Mouse (Mus musculus) myocyte (in vitro differentiated cells): ENCODE measurements around the gene Atp5h. TPM values are rescaled to one million over a fixed set of nuclear protein-coding genes. Genes with fewer than 3 reads are reported as not detected.

Experiments used
- H3K27me3 ChIP-seq: one replicate; pipeline ENCODE4 v1.6.1; 2011; ENCODE audit not compliant: control insufficient read depth, insufficient read depth, insufficient read length
- H3K36me3 ChIP-seq: one replicate; pipeline ENCODE4 v1.6.1; 2011; ENCODE audit not compliant: control insufficient read depth, insufficient read depth
- H3K4me2 ChIP-seq: one replicate; pipeline ENCODE4 v1.6.1; 2011; ENCODE audit warnings: low read depth, control low read depth
- H3K4me3 ChIP-seq: one replicate; pipeline ENCODE4 v1.5.1; 2011; ENCODE audit warnings: mild to moderate bottlenecking, control low read depth, moderate library complexity
- H3K79me2 ChIP-seq: one replicate; pipeline ENCODE4 v1.6.1; 2011; ENCODE audit not compliant: control insufficient read depth, insufficient read depth
- H3ac ChIP-seq: one replicate; pipeline ENCODE4 v1.6.1; 2011; ENCODE audit not compliant: control insufficient read depth, insufficient read length
- CEBPB ChIP-seq: IDR thresholded peaks from 2 replicates; pipeline ENCODE4 v1.6.1; 2011; ENCODE audit warnings: mild to moderate bottlenecking, moderate library complexity; ENCODE audit not compliant: poor library complexity, insufficient read depth, severe bottlenecking
- E2F4 ChIP-seq: IDR thresholded peaks from one replicate; pipeline ENCODE4 v1.6.1; 2011; ENCODE audit warnings: mild to moderate bottlenecking, control low read depth, moderate library complexity; ENCODE audit not compliant: insufficient read depth
- MAX ChIP-seq: IDR thresholded peaks from one replicate; pipeline ENCODE4 v1.6.1; 2011; ENCODE audit warnings: low read depth, mild to moderate bottlenecking, control low read depth
- MYOD1 ChIP-seq, 3 experiments: IDR thresholded peaks; one replicate each; pipeline ENCODE4 v1.6.1; 2011; ENCODE audit warnings: control low read depth in 2 of 3, low read depth in 2 of 3, mild to moderate bottlenecking in 2 of 3, moderate library complexity in 1 of 3; ENCODE audit not compliant: insufficient read length in 2 of 3, control insufficient read depth in 1 of 3
- MYOG ChIP-seq, 3 experiments: IDR thresholded peaks; one replicate each; pipeline ENCODE4 v1.6.1; 2011; ENCODE audit warnings: control low read depth in 2 of 3, low read depth in 2 of 3, mild to moderate bottlenecking in 2 of 3; ENCODE audit not compliant: insufficient read length in 2 of 3, control insufficient read depth in 1 of 3, insufficient read depth in 1 of 3
- POLR2A ChIP-seq: IDR thresholded peaks from one replicate; pipeline ENCODE4 v1.6.1; 2011; ENCODE audit warnings: low read depth, mild to moderate bottlenecking, control low read depth, moderate library complexity; ENCODE audit not compliant: insufficient read length
- POLR2AphosphoS2 ChIP-seq: IDR thresholded peaks from one replicate; pipeline ENCODE4 v1.6.1; 2011; ENCODE audit warnings: low read depth, control low read depth; ENCODE audit not compliant: insufficient read length
- REST ChIP-seq: IDR thresholded peaks from one replicate; pipeline ENCODE4 v1.6.1; 2011; ENCODE audit warnings: mild to moderate bottlenecking, control low read depth, moderate library complexity; ENCODE audit not compliant: insufficient read depth, insufficient read length
- SRF ChIP-seq: IDR thresholded peaks from one replicate; pipeline ENCODE4 v1.6.1; 2011; ENCODE audit warnings: low read depth; ENCODE audit not compliant: control insufficient read depth, insufficient read length
- TCF12 ChIP-seq: IDR thresholded peaks from one replicate; pipeline ENCODE4 v1.6.1; 2011; ENCODE audit warnings: mild to moderate bottlenecking, control low read depth; ENCODE audit not compliant: poor library complexity, insufficient read depth, severe bottlenecking
- TCF3 ChIP-seq: IDR thresholded peaks from one replicate; pipeline ENCODE4 v1.6.1; 2011; ENCODE audit warnings: low read depth, control low read depth; ENCODE audit not compliant: insufficient read length
- USF1 ChIP-seq: IDR thresholded peaks from one replicate; pipeline ENCODE4 v1.6.1; 2011; ENCODE audit warnings: low read depth, mild to moderate bottlenecking, control low read depth, moderate library complexity
- polyA plus RNA-seq: library from polyadenylated mRNA; unstranded; fragments of >200 nt; fragmentation: generic; extraction: Trizol; gene quantifications from one replicate; pipeline ENCODE4 v1.2.1, GENCODE M21; 2012; ENCODE audit warnings: missing spikeins

Atp5h gene
- polyA plus RNA-seq, 1 experiment, result 693 TPM

DNA sequence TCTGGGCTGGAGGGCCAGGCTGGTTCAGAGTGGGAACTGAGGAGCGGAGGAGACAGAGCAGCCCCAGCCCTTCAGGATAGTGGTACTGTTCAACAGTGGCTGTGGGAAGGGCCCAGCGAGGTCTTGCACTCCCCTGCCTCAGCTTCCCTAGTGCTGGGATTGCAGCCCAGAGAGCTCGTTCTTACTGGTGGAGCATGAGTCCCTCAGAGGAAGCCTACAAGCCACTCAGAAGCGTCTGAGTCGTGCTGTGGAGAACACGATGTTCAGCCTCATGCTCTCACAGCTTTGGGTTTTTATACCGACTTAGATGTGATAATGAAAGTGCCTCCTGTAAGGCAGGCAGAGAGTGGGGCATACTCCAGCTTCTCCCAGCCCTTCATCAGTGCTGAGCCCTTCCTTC, 4.9 kb upstream of the Atp5h start:
- H3K4me3 ChIP-seq, result no peak overlapping the region
- H3ac ChIP-seq, result no peak overlapping the region
- H3K4me2 ChIP-seq, result no peak overlapping the region
- H3K36me3 ChIP-seq, result peaks cover 9% of the 10 kb centered on the region
- H3K79me2 ChIP-seq, result peaks cover 12% of the 10 kb centered on the region
- H3K27me3 ChIP-seq, result no peaks in the 10 kb centered on the region
- TF ChIP-seq REST (no peak), POLR2AphosphoS2 (no peak), MYOD1 (IDR thresholded peaks at IDR 0.05; ENCODE audit: control insufficient read depth in 1 of 3, insufficient read length in 2 of 3, low read depth in 2 of 3) (no peak), TCF3 (no peak), POLR2A (no peak), E2F4 (no peak), USF1 (no peak), MAX (no peak), CEBPB (no peak), TCF12 (no peak), MYOG (IDR thresholded peaks at IDR 0.05; ENCODE audit: control insufficient read depth in 1 of 3, insufficient read depth in 1 of 3, insufficient read length in 2 of 3, low read depth in 2 of 3) (no peak), SRF (no peak)

DNA sequence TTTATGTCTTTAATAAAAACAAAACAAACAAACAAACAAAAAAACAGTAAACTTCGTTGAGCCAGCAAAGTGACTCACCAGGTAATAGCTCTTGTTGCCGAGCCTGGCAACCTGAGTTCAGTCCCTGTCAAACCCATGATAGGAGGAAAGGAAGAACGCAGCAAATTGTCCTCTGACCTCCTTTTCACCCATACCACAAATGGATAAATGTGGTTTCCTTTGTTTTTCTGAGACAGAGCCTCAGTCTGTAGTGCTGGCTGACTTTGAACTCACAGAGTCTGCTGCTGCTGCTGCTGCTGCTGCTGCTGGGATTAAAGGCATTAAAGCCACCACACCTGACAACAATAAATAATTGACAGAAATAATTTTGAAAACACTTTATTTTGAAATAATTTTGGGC, 3.3 kb upstream of the Atp5h start:
- Histone ChIP-seq H3K79me2 (peaks cover 27% of the 10 kb centered on the region), H3K4me2 (no peak overlapping the region), H3ac (no peak overlapping the region), H3K27me3 (no peaks in the 10 kb centered on the region), H3K36me3 (peaks cover 6% of the 10 kb centered on the region), H3K4me3 (no peak overlapping the region)
- TF ChIP-seq MYOG (IDR thresholded peaks at IDR 0.05; ENCODE audit: control insufficient read depth in 1 of 3, insufficient read depth in 1 of 3, insufficient read length in 2 of 3, low read depth in 2 of 3), result no peak

DNA sequence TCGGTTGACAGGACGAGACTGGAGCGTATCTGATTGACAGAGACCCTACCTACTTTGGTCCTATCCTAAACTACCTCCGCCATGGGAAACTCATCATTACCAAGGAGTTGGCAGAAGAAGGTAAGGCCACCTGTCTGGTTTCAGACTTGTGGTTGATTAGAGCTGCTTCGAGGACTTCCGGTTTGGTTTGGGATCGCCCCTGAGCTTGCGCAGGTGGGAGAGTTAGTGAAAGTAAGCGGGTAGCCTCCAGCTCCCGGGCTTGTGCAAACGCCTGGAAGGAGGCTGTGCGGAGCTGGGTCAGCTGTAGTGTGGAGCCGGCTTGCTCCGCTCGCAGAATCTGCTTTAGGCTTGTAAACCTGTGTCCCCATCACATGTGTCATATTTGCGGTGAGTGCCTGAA, 2.2 kb upstream of the Atp5h start:
- no peak for TF ChIP-seq E2F4
- no peak for TF ChIP-seq POLR2AphosphoS2
- TF ChIP-seq POLR2A, result no peak
- no peak for TF ChIP-seq TCF12
- TF ChIP-seq SRF, result no peak
- TF ChIP-seq MYOD1 (IDR thresholded peaks at IDR 0.05; ENCODE audit: control insufficient read depth in 1 of 3, insufficient read length in 2 of 3, low read depth in 2 of 3), result no peak
- no peak for TF ChIP-seq REST
- TF ChIP-seq CEBPB, result no peak
- TF ChIP-seq MAX, result no peak
- TF ChIP-seq MYOG (IDR thresholded peaks at IDR 0.05; ENCODE audit: control insufficient read depth in 1 of 3, insufficient read depth in 1 of 3, insufficient read length in 2 of 3, low read depth in 2 of 3), result no peak
- no peak for TF ChIP-seq TCF3
- TF ChIP-seq USF1, result no peak
- no peaks in the 10 kb centered on the region for H3K27me3 ChIP-seq
- peaks cover 11% of the 10 kb centered on the region for H3K36me3 ChIP-seq
- H3K79me2 ChIP-seq, result peaks cover 33% of the 10 kb centered on the region
- no peak overlapping the region for H3ac ChIP-seq
- no peak overlapping the region for H3K4me2 ChIP-seq
- no peak overlapping the region for H3K4me3 ChIP-seq

DNA sequence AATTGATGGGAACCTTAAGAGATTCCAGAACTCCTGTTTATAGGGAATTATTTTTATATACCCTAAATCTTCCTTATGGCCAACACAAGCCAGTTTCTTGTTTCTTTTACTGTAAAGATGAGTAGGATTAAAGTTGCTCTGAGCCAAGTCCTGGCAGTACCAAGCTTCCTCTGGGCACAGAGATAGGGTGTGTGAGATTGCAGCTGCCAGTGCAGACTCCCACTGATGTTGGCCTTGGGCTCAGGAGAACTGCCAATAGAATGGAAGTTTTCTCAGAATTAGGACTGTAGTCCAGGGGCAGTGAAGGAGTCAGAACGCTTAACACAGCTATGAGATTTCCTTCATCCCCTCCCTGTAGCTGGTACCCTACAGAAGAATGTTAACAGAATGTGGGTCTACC, 1.6 kb upstream of the Atp5h start:
- Histone ChIP-seq H3K79me2 (peaks cover 33% of the 10 kb centered on the region), H3K4me3 (peak overlapping the region; percentile 71), H3ac (no peak overlapping the region), H3K27me3 (no peaks in the 10 kb centered on the region), H3K4me2 (peak overlapping the region; percentile 98), H3K36me3 (peaks cover 6% of the 10 kb centered on the region)
- TF ChIP-seq TCF12 (no peak), SRF (no peak), USF1 (no peak), E2F4 (no peak)

DNA sequence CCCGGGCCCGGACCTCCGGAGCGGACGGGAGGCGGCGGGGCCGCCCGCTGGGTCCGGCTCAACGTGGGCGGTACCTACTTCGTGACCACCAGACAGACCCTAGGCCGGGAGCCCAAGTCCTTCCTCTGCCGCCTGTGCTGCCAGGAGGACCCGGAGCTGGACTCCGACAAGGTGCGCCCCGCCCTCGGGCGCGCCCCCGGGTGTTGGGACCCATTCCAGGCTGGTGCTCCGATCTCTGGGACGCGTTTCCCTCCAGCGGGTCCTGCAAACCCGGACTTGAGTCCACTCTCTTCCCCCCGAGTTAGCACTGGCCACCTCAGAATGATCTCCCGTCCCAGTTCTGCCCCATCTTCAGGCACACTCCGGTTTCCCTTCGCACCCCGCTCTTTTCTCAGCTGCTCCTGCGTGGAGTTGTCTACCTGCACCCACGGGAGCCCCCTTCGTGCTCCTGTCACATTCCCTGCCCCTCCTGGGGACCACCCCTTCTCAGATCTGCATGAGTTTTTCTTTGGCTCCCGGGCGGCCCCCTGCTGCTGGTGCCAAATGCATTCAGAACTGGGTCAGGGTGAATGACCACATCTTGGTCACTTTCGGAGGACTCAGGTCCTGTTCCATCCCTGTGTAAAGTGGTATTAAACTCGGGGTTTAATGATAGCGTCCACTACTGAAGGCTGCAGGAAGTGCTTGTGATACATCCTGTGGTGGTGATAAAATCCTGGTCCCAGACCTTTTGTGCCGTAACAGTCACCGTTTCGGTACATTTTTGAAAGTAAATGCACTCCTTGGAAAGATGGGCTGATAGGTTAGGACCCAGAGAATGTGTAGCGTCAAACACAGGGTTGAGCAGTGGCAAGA, 801 bp upstream of the Atp5h start:
- Histone ChIP-seq H3K36me3 (peaks cover 5% of the 10 kb centered on the region), H3ac (peak overlapping the region; percentile 78), H3K79me2 (peaks cover 33% of the 10 kb centered on the region), H3K4me3 (peak overlapping the region; percentile 71), H3K27me3 (no peaks in the 10 kb centered on the region), H3K4me2 (peak overlapping the region; percentile 98)
- TF ChIP-seq TCF3, result no peak
- TF ChIP-seq POLR2AphosphoS2, result no peak
- no peak for TF ChIP-seq CEBPB
- no peak for TF ChIP-seq USF1
- no peak for TF ChIP-seq E2F4
- no peak for TF ChIP-seq SRF
- no peak for TF ChIP-seq MAX
- TF ChIP-seq MYOG (IDR thresholded peaks at IDR 0.05; ENCODE audit: control insufficient read depth in 1 of 3, insufficient read depth in 1 of 3, insufficient read length in 2 of 3, low read depth in 2 of 3), result no peak
- TF ChIP-seq TCF12, result no peak
- TF ChIP-seq POLR2A, result no peak
- TF ChIP-seq MYOD1 (IDR thresholded peaks at IDR 0.05; ENCODE audit: control insufficient read depth in 1 of 3, insufficient read length in 2 of 3, low read depth in 2 of 3), result no peak
